Mouse (Mus musculus) forebrain, embryonic 15.5 days (tissue): ENCODE measurements around the gene Snrnp48. TPM values are rescaled to one million over a fixed set of nuclear protein-coding genes. Genes with fewer than 3 reads are reported as not detected.

ENCODE experiments used
- polyA plus RNA-seq: library from polyadenylated mRNA; unstranded; fragments of >200 nt; fragmentation: Nextera tagmentation; extraction: Ambion mirVana; gene quantifications from 2 replicates; pipeline ENCODE4 v1.2.1, GENCODE M21; 2015

Snrnp48 gene
- polyA plus RNA-seq, 1 experiment from 2014 or later = 33.4 TPM

Other genes with a start within 250 kb of the Snrnp48 start
- 62.9 and 72.0 TPM in 2 replicates for gene Ssr1, start 210.7 kb upstream of the Snrnp48 start, polyA plus RNA-seq
- gene Riok1, start 167.9 kb upstream of the Snrnp48 start, polyA plus RNA-seq = 53.6 and 60.9 TPM in 2 replicates
- 1.6 and 1.7 TPM in 2 replicates for gene Cage1, start 167.9 kb upstream of the Snrnp48 start, polyA plus RNA-seq
- gene Dsp, start 53.6 kb upstream of the Snrnp48 start, polyA plus RNA-seq = 0.25 and 0.32 TPM in 2 replicates
- 1.8 and 1.9 TPM in 2 replicates for gene Bmp6, start 140.2 kb downstream of the Snrnp48 start, polyA plus RNA-seq